Mouse (Mus musculus) lung, postnatal 36 days (tissue): ENCODE results near the gene Mgea5.
A peak's percentile ranks its signal among the peaks of the same experiment; 100 is the strongest.

Experiments used
- DNase-seq: peaks from one replicate; pipeline ENCODE4 v3.0.0; 2022; ENCODE audit warnings: mixed read lengths

Gene Mgea5

DNA sequence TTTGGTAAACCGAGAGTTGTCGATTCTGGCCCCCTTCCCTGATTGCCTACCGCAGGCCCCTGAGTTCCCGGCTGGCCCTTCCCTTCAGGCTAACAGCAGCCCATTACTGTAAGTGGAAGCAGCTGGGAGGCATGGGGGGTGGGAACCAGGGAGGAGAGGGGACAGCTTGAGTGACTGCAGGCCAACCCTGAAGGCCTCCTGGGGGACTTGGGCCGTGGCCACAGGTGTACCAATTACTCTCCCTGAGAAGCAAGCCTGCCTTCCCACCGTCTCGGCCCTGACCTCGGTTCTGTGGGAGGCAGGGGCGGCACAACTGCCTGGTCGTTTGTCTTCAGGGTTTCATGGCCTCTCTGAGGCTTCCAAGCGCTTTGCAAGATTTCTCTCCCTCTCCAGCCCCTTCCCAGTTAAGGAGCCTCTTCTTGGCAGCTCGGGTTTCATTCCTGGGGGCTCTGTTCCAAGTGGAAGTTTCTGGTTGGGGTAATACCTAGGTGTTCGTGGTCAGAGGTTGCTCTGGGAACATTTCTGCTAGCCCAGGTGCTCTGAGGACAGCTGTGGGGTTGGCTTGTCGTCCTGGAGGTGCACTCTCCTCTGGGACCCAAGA is 57.9 kb downstream of the Mgea5 start:
- no peak for DNase-seq

DNA sequence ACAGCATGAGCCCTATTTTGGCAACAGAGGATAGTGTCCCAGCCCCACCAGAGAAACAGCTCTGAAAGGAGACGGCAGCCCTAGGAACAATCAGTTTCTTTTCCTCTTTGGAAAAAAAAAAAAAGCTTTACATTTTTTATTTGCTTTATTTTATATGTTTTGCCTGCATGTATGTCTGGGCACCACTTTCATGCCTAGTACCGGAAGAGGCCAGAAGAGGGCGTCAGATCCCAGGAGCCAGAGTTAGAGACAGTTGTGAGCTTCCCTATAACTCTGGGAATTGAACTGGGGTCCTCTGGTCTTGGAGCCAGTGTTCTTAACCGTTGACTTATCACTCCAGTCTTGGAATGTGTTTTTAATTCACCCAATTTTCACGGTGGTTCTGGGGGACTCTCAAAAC is 61.4 kb downstream of the Mgea5 start:
- DNase-seq: no peak

DNA sequence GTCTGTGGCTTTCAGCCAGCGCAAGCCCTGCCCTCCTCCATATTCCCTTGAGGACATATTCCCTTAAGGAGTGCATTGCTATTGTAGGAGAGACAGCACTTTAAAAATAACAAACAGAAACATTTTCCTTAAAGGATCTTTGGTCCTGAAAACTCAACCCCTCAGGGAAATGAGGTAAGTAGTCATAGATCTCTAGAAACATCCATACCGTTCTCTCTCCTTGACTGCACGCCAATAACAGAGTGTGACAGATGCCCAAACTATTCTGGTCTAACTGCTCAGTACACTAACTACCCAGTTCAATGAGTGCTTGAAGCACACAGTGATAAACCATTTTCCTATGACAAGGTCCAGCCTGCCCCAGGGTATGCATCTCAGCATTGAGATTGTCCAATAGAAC is 65.4 kb downstream of the Mgea5 start:
- no peak for DNase-seq

DNA sequence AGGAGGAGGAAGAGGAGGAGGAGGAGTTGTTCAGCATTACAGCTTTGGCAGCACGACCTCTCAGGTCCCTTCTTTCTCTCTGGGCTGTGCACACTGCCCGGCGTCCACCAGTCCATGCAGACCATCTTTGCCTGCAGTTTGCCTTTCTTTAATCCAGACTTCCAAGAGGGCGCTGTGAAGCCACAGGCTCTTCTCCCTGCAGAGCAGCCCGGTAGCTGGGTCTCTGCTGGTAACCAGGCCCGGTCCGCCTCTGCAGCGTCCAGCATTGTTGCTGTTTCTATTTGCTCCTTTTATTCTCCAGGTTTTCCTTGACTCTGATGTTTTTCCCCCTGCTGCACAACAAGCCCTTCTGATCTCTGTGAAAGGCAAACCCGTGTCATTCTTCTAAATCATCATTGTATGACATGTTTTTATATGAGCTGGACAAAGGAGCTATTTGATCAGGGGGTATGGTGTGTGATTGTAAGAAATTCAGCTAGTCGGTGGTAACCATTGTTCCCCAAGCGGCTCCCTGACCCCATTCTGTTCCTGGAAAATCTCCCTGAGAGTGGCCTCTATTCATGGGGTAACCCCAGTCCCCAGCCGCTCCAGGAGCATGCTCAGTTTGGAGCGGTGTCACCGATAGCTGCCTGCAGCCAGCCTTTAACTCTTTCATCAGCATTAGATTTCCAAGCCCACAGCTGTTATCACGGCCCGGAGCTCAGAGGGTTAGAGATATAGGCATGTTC is 66.0 kb downstream of the Mgea5 start:
- peak; percentile 42 for DNase-seq

DNA sequence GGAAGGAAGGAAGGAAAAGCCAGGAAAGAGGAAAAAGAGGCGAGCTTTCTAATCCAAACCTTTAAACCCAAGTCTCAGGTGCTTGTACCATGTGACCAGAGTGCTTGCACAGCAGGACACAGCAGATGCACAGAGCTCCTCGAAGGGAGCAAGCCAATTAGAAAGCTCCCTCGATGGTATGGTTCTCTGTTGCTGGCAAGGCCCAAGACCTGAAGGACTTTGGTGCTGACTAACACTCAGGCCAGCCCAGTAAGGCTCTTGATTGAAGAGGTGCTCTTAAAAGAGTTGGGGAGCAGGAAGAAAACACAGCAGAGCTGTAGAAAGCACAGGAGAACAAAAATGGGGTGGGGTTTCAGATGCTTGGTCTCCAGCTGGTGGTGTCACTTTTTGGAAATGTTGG is 74.9 kb downstream of the Mgea5 start:
- DNase-seq: peak; percentile 61
